Mouse (Mus musculus) liver, embryonic 15.5 days (tissue): ENCODE measurements around the gene Trpv4. TPM values are rescaled to one million over a fixed set of nuclear protein-coding genes. Genes with fewer than 3 reads are reported as not detected.

Experiments
- ATAC-seq: fragments of 200-750 bp; cut with Nextera tagmentation; 2 replicates; pipeline ENCODE4 v1.8.0; 2017; ENCODE audit warnings: moderate number of reproducible peaks, mild to moderate bottlenecking, moderate library complexity; ENCODE audit not compliant: insufficient read depth
- H3K27ac ChIP-seq: fragments of 300-500 bp; sonication (generic); replicated peaks from 2 replicates; pipeline ENCODE4 v1.5.1; 2015; ENCODE audit warnings: mild to moderate bottlenecking, inconsistent platforms
- H3K27me3 ChIP-seq: fragments of 300-500 bp; sonication (generic); 2 replicates; pipeline ENCODE4 v1.6.1; 2015; ENCODE audit warnings: mild to moderate bottlenecking, inconsistent platforms
- H3K36me3 ChIP-seq: fragments of 300-500 bp; sonication (generic); replicated peaks from 2 replicates; pipeline ENCODE4 v1.6.1; 2015; ENCODE audit warnings: moderate library complexity, mild to moderate bottlenecking, inconsistent platforms
- H3K4me1 ChIP-seq: fragments of 300-500 bp; sonication (generic); replicated peaks from 2 replicates; pipeline ENCODE4 v1.6.1; 2015; ENCODE audit warnings: inconsistent platforms
- H3K4me2 ChIP-seq: fragments of 300-500 bp; sonication (generic); 2 replicates; pipeline ENCODE4 v1.6.1; 2015; ENCODE audit warnings: moderate library complexity, mild to moderate bottlenecking, inconsistent platforms
- H3K4me3 ChIP-seq: fragments of 300-500 bp; sonication (generic); replicated peaks from 2 replicates; pipeline ENCODE4 v1.5.1; 2015; ENCODE audit warnings: mild to moderate bottlenecking, inconsistent platforms
- H3K9ac ChIP-seq: fragments of 300-500 bp; sonication (generic); 2 replicates; pipeline ENCODE4 v1.6.1; 2015; ENCODE audit warnings: moderate library complexity, mild to moderate bottlenecking, inconsistent platforms
- H3K9me3 ChIP-seq: fragments of 300-500 bp; sonication (generic); replicated peaks from 2 replicates; pipeline ENCODE4 v1.6.1; 2016; ENCODE audit warnings: inconsistent platforms
- WGBS: fragments of 180-500 bp; shearing (Covaris S2); methylation state at CpG from one replicate; pipeline ENCODE4 v1.1.7; 2015; ENCODE audit warnings: mixed read lengths; ENCODE audit not compliant: insufficient replicate concordance; 5-methylcytosine and 5-hydroxymethylcytosine counted together
- polyA plus RNA-seq: library from polyadenylated mRNA; unstranded; fragments of >200 nt; fragmentation: Nextera tagmentation; extraction: Ambion mirVana; gene quantifications from 2 replicates; pipeline ENCODE4 v1.2.1, GENCODE M21; 2015

Gene Trpv4
- polyA plus RNA-seq, 1 experiment from 2014 or later, result 0.24 TPM

DNA sequence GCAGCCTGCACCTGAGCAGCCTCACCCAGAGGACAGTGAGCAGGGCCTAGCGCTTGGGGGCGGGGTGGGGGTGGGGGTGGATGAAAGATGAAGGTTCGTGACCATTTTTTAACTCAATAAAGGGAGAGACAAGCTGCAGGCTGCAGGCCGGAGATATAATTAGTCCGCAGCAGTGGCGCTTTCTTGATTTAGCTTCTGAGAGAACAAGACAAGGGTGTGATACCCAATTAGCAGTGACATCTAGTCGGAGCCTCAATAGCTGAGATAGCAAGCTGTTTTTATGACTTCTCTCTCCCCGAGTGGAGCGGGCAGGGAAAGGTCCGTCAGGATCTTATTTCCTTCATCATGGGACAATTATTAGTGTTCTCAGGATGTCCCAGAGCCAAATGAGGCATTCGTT, 83.2 kb downstream of the Trpv4 start:
- H3K9ac ChIP-seq, result no peak overlapping the region
- H3K36me3 ChIP-seq, result no peaks in the 10 kb centered on the region
- no peak overlapping the region for H3K4me2 ChIP-seq
- H3K27ac ChIP-seq, result no peak overlapping the region
- peaks cover 48% of the 10 kb centered on the region for H3K27me3 ChIP-seq
- 51% methylated on average over 11 of the region's 11 CpGs for WGBS
- peaks cover 41% of the 10 kb centered on the region for H3K4me1 ChIP-seq
- H3K9me3 ChIP-seq, result no peaks in the 10 kb centered on the region
- H3K4me3 ChIP-seq, result no peak overlapping the region
- ATAC-seq, result no peak

GRCm38 (mm10) chr5:114573920-114574628, 84.1 kb downstream of the Trpv4 start:
- Histone ChIP-seq H3K4me3 (no peak overlapping the region), H3K36me3 (no peaks in the 10 kb centered on the region), H3K9ac (no peak overlapping the region), H3K4me1 (peaks cover 41% of the 10 kb centered on the region), H3K9me3 (no peaks in the 10 kb centered on the region), H3K4me2 (peak overlapping the region; percentile 1; the same call in 1 of the 2 replicates), H3K27me3 (peaks cover 57% of the 10 kb centered on the region), H3K27ac (no peak overlapping the region; the same call in 1 of the 2 replicates)
- ATAC-seq, result no peak
- 54% methylated on average over 12 of the region's 12 CpGs for WGBS

- Histone ChIP-seq H3K4me3 (no peak overlapping the region), H3K9me3 (no peaks in the 10 kb centered on the region), H3K27ac (peak overlapping the region; percentile 61; the same call in 1 of the 2 replicates), H3K27me3 (peaks cover 68% of the 10 kb centered on the region), H3K4me2 (peak overlapping the region; percentile 35), H3K4me1 (peaks cover 50% of the 10 kb centered on the region), H3K9ac (no peak overlapping the region), H3K36me3 (no peaks in the 10 kb centered on the region)
- WGBS, result 37% methylated on average over 2 of the region's 2 CpGs
- peak; percentile 34; the same call in 1 of the 2 replicates for ATAC-seq
Observed at GRCm38 (mm10) chr5:114572997-114573396, 85.2 kb downstream of the Trpv4 start.

Other genes starting within 250 kb of the Trpv4 start
- 10.3 and 11.0 TPM in 2 replicates for gene Mmab, start 214.4 kb downstream of the Trpv4 start, polyA plus RNA-seq
- gene Mvk, start 214.2 kb downstream of the Trpv4 start, polyA plus RNA-seq, result 32.7 TPM in 2 replicates
- 0.50 and 0.73 TPM in 2 replicates for gene Fam222a, start 90.4 kb downstream of the Trpv4 start, polyA plus RNA-seq
- 36.2 and 36.8 TPM in 2 replicates for gene Gltp, start 32.6 kb upstream of the Trpv4 start, polyA plus RNA-seq
- 2.9 and 3.2 TPM in 2 replicates for gene Tchp, start 49.3 kb upstream of the Trpv4 start, polyA plus RNA-seq
- 41.0 and 42.8 TPM in 2 replicates for gene Ankrd13a, start 116.3 kb upstream of the Trpv4 start, polyA plus RNA-seq
- 16.3 and 16.5 TPM in 2 replicates for gene Git2, start 117.1 kb upstream of the Trpv4 start, polyA plus RNA-seq
- 21.3 and 21.4 TPM in 2 replicates for gene 1500011B03Rik, start 165.0 kb upstream of the Trpv4 start, polyA plus RNA-seq
- not detected in 2 replicates for gene 4930519G04Rik, start 195.2 kb upstream of the Trpv4 start, polyA plus RNA-seq
- gene Gm9936, start 200.3 kb upstream of the Trpv4 start, polyA plus RNA-seq, result not detected in 2 replicates
- gene Oasl2, start 238.5 kb upstream of the Trpv4 start, polyA plus RNA-seq, result 3.5 and 3.8 TPM in 2 replicates